Mouse (Mus musculus): Measurements from ENCODE around the gene Slc44a5.

DNA sequence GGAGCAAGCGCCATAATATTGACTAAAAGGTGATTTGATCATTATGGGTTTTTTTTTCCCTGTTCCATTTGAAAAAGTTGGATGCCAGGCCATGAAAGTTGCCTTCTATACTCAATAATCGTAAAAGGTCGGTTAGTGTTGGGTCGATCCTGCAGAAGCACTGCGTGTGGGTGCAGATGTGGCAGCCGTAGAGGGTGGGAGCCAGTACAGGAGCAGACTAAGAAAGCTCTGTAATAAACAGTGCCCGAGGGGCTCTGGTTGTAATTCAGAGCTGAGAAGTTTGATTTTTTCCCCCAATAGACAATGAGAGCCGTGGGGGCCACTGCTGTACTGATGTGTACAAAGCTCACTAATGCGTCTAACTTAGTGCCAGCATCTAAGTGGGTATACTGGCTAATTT is 200.8 kb downstream of the Slc44a5 start:
- no peak for TF ChIP-seq CTCF (IDR thresholded peaks at IDR 0.05; ENCODE audit: extremely low read depth, insufficient read depth, insufficient read length, insufficient replicate concordance)
- no peak for TF ChIP-seq POLR2A (IDR thresholded peaks at IDR 0.05; ENCODE audit: low read depth, low read length)

All from spleen, adult 2 months (tissue).